Mouse (Mus musculus) CD4-positive, CD25-positive, alpha-beta regulatory T cell, adult 4 months (primary cell): ENCODE data around the gene Aplnr. TPM values are rescaled to one million over a fixed set of nuclear protein-coding genes. Genes with fewer than 3 reads are reported as not detected.

Experiments used
- ATAC-seq: one replicate; pipeline ENCODE4 v1.8.0; 2017
- polyA plus RNA-seq, 2 experiments: library from polyadenylated mRNA; unstranded; fragments of 100-300 nt; shearing (Covaris generic); gene quantifications; one replicate each; pipeline ENCODE4 v1.2.1; 2017

The Aplnr gene
- polyA plus RNA-seq, 2 experiments from 2014 or later: not detected

GRCm38 (mm10) chr2:85137601-85138140 lies 1.6 kb downstream of the Aplnr start:
- no peak for ATAC-seq

- no peak for ATAC-seq
These were observed 2.1 kb downstream of the Aplnr start for GRCm38 (mm10) chr2:85138143-85138542.

- no peak for ATAC-seq
These were observed 3.4 kb downstream of the Aplnr start for GRCm38 (mm10) chr2:85139393-85139792.

GRCm38 (mm10) chr2:85139846-85140245 lies 3.8 kb downstream of the Aplnr start:
- no peak for ATAC-seq

- no peak for ATAC-seq
These were observed 4.8 kb downstream of the Aplnr start for GRCm38 (mm10) chr2:85140833-85141232.

GRCm38 (mm10) chr2:85144908-85145307 lies 8.9 kb downstream of the Aplnr start:
- no peak for ATAC-seq

GRCm38 (mm10) chr2:85145346-85145745 lies 9.3 kb downstream of the Aplnr start:
- ATAC-seq: no peak

- ATAC-seq: no peak
These were observed 11.5 kb downstream of the Aplnr start for GRCm38 (mm10) chr2:85147481-85147880.

- no peak for ATAC-seq
These were observed 14.3 kb downstream of the Aplnr start for GRCm38 (mm10) chr2:85150373-85150772.

- ATAC-seq: no peak
These were observed 15.2 kb downstream of the Aplnr start for GRCm38 (mm10) chr2:85151233-85151632.

- ATAC-seq: no peak
These were observed 19.3 kb downstream of the Aplnr start for GRCm38 (mm10) chr2:85155334-85155733.

- no peak for ATAC-seq
These were observed 20.1 kb downstream of the Aplnr start for GRCm38 (mm10) chr2:85156136-85156535.

GRCm38 (mm10) chr2:85157382-85157781 lies 21.4 kb downstream of the Aplnr start:
- no peak for ATAC-seq

GRCm38 (mm10) chr2:85160901-85161637 lies 25.0 kb downstream of the Aplnr start:
- no peak for ATAC-seq

GRCm38 (mm10) chr2:85161638-85162093 lies 25.6 kb downstream of the Aplnr start:
- no peak for ATAC-seq

- ATAC-seq: no peak
These were observed 27.5 kb downstream of the Aplnr start for GRCm38 (mm10) chr2:85163311-85164047.

GRCm38 (mm10) chr2:85167624-85168023 lies 31.6 kb downstream of the Aplnr start:
- ATAC-seq: no peak

GRCm38 (mm10) chr2:85168327-85168726 lies 32.3 kb downstream of the Aplnr start:
- ATAC-seq: no peak

- ATAC-seq: no peak
These were observed 36.2 kb downstream of the Aplnr start for GRCm38 (mm10) chr2:85172071-85172762.

- no peak for ATAC-seq
These were observed 36.7 kb downstream of the Aplnr start for GRCm38 (mm10) chr2:85172763-85173103.

- no peak for ATAC-seq
These were observed 37.5 kb downstream of the Aplnr start for GRCm38 (mm10) chr2:85173545-85173944.

- ATAC-seq: no peak
These were observed 42.2 kb downstream of the Aplnr start for GRCm38 (mm10) chr2:85178139-85178800.
